Mouse (Mus musculus): ENCODE measurements around the gene Il17a.
A peak's percentile ranks its signal among the peaks of the same experiment; 100 is the strongest.

DNA sequence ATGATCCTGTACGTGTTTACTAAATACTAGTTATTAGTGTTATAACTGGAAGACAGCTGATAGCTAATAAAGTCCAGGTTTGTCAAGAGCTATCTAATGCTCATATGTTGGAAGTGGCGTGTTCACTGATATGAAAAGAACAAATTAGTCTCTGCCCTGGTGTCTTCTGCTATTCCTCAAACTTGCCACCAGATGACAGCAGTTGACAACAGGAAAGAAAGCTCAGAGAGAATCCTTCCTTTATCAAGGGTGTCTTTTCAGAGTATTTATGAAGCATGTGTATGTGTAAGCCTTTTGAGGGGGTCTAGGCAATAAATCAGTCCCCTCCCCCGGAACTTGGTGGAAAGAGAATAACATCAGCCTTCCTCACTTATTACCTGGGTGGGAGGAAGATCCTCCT, 30.7 kb upstream of the Il17a start:
- TF ChIP-seq CTCF (IDR thresholded peaks at IDR 0.05; ENCODE audit: borderline replicate concordance, insufficient read depth, low read depth, low read length), result peak; percentile 35; the same call in 1 of the 2 replicates
- no peak for TF ChIP-seq POLR2A (IDR thresholded peaks at IDR 0.05; ENCODE audit: borderline replicate concordance, insufficient read depth, low read length)

All from cerebellum, adult 2 months (tissue).